Mouse (Mus musculus): Measurements from ENCODE around the gene Dhps.

Gene Dhps

DNA sequence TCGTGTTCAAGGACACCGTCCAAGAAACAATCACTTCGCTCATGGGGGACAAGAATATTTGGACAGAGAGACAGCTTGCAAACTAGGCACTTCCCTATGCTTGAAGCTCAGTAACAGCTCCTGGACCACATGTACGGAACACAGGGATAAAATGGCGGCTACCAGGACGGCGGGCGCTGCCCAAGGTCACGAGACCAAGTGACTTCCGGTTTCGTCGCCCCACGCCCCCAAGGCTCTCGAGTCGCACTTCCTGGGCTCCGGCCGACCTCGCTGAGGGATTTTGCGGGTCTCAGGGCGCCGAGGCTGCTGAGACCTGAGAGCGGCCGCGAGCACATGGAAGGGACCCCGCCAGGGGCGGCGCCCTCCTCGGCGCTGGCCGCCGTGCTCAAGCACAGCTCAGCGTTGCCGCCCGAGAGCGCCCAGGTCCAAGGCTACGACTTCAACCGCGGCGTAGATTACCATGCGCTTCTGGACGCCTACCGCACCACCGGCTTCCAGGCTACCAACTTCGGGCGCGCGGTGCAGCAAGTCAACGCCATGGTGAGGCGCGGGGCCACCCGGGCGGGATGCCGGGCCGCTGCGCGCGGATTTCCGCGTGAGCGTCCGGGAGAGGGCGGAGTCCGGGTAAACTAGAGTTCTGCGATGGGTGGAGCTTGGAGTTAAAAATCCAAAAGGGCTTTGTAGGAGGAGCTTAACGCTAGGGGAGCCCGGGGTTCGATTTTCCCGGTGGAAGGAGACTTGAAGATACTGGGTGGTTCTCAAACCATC lies at the start of gene Dhps:
Dhps (plus strand) TSS at position 244 of the 768 bp plus-strand sequence.
- DNase-seq (ENCODE audit: low read depth, low spot score), result peak; percentile 94

DNA sequence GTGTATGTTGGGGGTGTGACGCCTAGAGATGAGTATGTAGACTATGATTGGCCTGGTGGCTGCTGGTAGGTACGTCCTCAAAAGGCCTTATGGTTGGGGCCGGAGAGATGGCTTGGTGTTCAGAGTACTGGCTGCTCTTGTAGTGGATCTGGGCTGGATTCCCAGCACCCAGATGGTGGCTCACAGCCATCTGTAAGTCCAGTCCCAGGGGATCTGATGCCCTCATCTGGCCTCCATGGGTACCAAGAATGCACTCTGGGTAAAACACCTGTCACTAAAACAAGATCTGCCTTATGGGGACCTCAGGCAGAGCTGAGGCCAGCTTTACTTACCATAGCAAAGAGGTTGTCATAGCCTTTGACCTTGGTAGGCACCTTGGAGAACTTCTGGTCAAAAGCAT lies 47.7 kb upstream of the Dhps start:
- no peak for DNase-seq (ENCODE audit: low read depth, low spot score)

DNA sequence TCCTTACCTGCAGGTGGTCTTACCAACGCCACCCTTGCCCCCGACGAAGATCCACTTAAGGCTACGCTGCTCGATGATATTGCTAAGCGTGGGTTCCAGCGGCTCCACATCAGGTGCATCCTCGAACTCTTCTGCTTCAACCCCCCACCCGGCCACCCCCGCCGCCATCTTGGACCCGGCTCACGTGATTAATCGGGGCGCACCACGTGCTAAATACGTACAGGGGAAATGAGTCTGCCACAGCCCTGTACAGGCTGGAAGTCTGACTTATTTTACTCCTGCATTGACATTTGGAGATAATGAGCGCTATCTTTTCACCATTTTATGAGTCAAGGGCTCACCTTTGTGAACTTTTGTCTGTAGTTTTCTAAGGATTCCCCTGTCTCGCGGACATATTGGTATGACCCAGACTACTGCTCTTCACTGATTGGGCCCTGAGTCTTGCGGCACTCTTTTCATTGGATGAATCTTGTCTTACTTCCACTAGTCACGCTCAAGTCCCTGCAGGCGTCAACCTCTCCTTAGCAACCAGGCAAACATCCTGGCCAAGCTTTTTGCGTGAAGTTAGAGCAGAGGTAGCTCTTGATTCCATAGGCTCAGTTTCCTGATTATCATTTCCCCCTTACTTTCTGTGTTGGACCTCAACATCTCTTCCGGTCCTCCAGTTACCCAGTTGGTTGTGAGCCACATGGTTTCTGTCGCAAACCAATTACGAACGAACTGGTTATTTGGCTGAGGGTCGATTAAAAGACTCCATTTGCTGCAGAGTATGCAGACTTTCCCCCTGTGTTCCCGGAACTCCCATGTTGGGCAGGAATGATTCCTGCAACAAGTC lies 46.2 kb upstream of the Dhps start, which contains the start of gene Asna1:
Asna1 (minus strand) TSS at position 184 of the 835 bp plus-strand sequence.
- peak; percentile 99 for DNase-seq (ENCODE audit: low read depth, low spot score)

DNA sequence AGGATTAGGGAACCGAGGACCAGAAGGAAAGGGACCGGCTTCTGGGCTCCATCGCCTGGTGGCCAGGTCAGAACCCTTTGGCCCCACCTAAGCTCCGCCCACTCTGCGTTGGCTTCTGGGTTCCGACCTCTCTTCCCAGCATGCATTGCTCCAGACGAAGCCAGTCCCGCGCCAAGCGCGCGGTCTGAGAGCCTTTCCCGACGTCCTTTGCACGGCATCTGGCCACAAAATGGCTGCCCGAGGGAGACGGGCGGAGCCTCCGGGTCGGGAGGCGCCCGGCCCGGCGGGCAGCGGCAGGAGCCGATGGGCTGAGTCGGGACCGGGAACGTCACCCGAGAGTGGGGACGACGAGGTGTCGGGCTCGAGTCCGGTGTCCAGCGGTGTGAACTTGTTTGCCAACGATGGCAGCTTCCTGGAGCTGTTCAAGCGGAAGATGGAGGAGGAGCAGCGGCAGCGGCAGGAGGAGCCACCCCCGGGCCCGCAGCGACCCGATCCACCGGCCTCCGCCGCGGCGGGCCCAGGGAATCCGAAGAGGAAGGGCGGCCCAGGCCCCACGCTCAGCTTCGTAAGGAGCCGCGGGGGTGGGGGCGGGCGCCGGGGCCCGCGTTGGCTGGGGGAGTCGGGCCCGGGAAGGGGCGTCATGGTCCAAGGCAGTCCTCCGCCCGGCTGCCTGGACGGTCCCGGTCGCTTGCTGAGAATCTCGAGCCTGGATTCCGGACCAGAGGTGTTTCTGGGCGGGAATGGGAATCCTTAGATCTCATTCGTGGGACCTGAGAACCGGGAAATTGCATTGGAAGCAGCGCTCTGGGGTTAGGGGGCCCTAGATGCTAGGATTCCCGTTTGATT lies 44.7 kb upstream of the Dhps start, which contains the start of gene Trir:
Trir (plus strand) TSS at position 154 of the 846 bp plus-strand sequence.
- DNase-seq (ENCODE audit: low read depth, low spot score), result peak; percentile 98

DNA sequence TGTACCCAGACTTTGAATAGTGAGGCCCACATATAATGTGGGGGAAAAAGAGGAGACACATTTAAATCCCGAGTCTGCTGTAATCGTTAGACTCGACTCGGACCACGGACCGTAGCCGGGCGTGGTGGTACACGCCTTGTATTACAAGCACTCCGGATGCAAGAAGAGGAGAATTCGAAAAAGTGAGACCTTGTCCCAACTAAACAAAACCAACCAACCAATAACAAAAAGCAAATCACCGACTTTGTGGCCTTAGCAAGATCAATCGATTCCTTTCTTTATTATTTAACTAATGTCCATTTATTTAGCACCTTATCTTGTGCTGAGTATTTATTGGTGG lies 44.1 kb upstream of the Dhps start:
- no peak for DNase-seq (ENCODE audit: low read depth, low spot score)

DNA sequence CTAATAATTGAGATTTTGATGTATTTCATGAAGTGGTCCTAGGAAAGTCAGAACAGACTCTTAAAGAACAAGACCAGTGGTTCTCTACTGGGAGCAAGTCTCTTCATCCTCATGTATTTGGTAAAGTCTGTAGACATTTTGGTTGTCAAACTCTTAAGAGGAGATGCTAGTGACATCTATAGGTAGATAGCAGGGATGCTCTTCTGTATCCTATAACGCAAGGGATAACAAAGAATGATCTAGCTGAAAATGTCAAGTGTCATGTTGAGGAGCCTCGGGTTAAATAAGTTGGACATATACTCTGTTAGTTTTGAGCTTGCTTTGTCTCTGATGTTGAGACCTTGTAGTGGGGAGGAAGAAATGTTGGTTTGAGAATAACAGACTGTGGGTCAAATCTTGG lies 43.6 kb upstream of the Dhps start:
- DNase-seq (ENCODE audit: low read depth, low spot score), result no peak

DNA sequence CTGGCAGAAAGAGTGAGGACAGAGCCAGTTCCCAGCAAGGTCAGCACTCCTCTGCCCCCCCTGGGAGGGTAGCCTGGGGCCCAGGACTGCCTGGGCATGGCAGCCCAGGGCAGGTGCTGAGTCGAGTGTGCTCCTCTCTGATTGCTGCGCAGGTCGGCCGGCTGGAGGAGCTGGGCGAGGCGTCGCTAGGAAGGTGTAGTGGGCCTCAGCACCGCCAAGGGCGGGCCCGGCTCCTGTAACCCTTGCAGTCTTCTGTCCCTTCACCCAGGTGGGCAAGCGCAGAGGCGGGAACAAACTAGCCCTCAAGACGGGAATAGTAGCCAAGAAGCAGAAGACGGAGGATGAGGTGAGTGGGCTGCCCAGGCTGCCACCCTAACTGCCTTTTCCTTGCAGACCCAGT lies 42.3 kb upstream of the Dhps start:
- no peak for DNase-seq (ENCODE audit: low read depth, low spot score)

DNA sequence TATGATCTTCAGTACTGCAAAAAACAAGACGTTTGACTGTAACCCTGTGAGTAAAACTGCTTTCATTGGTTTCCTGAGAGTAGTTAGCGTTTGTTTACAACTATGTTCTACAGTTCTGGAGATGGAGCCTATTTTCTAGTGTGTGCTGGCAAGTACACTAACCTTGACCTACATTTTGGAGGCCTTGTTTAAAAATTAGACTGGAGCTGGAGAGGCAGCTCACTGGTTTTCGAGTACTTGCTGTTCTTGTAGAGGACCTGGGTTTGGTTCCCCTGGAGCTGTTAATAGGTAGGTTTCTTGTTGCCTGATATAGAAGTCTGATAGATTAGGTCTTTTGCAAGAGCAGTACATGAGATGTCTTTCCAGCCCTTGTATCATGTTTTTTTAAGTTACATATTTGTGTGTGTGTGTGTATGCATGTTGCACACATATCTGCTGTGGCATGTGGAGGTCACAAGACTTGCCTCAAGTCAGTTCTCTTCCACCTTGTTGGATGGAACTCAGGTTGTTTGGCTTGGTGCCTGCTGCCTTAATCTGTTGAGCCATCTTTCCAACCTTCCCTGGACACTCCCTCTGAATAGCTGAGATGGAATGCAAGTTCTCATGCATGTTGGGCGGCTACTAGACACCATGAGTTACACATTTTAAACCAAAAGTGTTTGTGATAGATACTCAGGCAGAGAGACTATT lies 38.8 kb upstream of the Dhps start:
- DNase-seq (ENCODE audit: low read depth, low spot score), result no peak

DNA sequence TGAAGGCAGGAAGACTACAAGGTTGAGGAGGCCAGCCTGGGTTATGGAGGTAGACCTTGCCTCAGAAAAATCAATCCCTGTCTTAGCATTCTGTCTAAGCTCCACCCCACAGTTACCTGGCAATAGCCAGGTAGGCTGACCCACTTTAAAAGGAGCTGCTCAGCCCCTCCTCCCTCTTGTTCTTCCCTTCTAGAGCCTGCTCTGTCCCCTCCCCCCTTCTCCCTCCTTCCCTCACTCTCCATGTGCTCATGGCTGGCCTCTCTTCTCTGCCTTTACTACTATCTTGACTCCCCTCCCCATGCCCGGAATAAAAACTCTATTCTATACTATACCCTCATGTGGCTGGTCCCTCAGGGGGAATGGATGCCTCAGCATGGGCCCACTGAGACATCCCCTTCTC lies 37.7 kb upstream of the Dhps start:
- peak; percentile 62 for DNase-seq (ENCODE audit: low read depth, low spot score)

DNA sequence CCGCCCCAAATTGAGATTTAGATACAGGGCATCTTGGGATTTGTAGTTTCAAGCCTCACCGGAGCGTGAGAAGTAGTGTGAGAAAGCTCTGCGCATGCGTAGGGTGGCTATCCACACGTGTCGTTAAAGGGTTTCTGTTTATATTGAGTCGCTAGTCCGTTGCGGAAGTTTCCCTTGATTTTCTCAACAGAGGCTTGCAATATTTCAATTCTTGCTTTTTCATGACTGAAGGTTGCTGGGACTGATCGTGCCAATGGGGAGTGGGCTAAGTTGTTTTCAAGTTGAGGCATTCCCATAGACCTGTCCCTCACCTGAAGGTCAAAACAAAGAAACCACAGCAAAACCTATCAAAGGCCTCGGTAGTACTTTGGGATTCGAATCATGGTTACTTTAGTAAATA lies 36.8 kb upstream of the Dhps start:
- DNase-seq (ENCODE audit: low read depth, low spot score), result peak; percentile 95

DNA sequence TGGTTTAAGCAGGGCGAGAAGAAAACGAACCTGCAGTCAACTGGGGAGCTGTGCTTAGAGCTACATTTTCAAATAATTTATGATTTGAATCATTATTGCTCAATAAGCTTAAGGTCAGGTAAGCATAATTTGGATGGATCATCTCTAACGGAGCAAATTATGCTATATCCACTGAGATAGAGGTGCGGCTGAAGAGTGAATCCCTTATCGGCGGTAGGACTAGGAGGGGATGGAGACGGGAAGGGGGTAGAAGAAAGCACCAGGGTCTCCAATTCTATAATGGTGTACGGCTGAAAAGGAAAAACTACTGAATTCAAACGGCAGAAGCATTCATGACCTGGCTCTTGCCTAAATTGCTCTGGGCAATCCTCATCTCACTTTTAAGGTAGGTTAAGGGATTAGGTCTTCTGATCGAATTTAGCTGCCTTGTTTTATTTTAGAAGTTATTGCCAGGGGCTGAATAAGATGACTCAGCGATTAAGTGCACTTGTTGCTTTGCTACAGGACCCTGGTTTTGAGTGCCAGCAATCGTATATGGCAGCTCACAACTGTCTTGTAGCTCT lies 36.3 kb upstream of the Dhps start:
- DNase-seq (ENCODE audit: low read depth, low spot score), result no peak

DNA sequence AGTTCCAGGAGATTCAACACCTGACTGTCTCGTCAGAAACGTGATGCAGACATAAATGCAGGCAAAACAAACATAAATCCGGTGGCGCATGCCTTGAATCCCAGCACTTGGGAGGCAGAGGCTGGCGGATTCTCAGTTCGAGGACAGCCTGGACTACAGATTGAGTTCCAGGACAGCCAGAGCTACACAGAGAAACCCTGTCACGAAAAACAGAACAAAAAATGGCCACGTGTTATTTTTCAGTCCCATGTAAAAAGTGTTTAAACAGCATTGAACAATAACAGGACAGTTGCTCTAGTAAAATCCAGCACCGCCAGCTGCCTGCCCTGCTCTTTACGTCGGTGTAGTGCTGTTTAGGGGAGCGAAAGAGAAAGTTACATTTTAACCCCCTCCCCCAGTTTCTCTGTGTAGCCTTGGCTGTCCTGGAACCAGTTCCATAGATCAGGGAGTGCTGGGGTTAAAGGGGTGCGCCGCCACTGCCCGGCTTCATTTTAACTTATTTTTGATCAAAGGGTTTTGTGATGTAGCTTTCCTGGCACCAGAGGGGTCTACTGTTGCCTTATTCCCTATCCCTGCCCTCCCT lies 35.7 kb upstream of the Dhps start:
- peak; percentile 48 for DNase-seq (ENCODE audit: low read depth, low spot score)

DNA sequence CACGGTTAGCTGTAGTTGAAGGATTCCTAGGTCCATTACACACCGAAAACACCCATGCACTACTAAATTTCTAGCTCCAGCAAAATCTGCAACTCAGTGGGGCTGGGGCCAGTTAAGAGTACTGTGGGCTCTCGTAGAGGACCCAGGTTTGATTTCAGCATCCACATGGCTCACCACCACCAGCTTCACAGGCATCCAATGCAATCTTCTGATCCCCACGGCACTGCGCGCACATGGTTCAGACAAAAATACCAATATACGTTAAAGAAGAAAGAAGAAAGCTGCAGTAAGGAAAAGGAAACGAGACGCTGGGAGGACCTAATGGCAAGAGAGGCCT lies 35.2 kb upstream of the Dhps start:
- DNase-seq (ENCODE audit: low read depth, low spot score), result no peak

DNA sequence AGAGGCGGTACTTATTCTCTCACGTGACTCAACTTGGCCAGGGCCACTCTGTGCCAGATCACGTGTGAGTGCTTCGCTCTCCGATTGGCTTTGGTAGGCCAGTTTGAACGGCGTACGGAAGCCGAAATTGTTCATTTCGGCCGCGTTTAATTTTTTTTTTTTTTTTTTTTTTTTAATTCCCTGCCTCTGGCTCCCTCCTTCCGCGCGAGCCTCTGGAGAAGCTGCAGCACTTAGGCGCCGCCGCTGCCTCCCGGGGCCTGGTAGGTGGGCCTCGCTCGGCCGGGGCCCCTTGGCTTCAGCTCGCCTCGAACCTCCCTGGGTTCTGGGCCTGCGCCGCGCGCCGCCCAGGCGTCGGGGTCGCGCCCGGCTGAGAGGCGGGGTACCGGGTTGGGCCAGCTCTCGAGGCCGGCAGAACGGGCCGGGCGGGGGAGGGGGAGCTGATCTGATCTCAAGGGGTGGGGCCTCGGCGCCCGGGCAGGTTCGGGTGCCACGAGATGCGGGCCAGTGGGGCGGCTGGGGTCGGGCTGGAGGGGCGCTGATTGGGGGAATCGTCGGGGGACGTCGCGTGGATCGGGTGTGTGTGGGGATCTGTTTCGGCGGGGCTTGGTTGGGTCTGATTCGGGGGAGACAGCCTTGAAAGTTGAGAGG lies 34.7 kb upstream of the Dhps start, which contains the start of gene Tnpo2:
Tnpo2 (plus strand) TSS at position 198 of the 648 bp plus-strand sequence.
- peak; percentile 99 for DNase-seq (ENCODE audit: low read depth, low spot score)

DNA sequence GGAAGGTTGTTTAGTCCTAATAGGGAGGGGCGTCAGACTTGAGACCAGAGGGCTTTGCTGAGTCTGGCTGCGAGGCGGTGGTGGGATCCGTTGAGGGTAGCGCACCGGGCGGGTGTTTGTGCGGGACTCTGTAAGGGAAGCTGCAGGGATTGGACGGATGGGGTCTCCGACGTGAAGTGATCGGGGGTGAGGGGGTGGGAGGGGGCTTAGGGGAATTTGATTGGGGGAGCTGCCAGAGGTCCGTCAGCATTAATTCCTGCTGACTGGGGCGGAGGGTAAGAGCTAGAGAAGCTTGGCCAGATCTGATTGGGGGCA lies 34.2 kb upstream of the Dhps start:
- peak; percentile 89 for DNase-seq (ENCODE audit: low read depth, low spot score)

DNA sequence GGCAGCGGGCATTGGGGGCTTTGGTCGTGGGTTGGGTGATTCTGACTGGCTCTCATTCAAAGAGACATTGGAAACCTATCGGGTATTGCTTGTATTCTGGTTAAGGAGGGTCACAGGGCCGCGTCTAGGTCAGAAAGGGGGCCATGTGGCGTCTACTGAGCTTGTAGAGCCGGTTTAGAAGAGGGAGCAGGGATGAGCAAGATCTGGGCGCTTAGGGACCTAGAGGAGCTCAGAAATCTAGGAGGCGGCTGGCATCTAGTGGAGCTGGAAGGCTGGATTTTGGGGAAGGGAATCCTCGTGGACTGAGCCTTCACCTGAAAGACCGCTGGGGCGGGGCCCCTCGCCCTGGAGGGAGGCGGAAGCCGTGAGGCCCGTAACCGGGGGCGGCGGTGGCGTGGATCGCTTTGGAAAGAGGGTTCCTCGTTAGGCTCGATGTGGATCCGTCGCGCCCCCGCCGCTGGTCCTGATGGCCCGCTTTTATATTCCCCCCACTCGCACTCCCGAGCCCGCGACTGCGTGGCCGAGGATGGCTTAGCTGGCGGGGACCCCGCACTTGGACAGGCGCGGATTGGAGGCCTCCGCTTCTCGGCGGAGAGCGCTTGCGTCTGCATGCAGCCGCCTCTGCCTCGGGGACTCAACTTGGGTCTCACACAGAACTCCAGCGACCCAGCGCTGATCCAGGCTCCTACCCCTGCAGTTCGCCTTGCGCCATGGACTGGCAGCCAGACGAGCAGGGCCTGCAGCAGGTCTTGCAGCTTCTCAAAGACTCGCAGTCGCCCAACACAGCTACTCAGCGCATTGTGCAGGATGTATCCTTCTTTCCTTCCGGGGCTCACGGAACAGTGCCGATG lies 33.7 kb upstream of the Dhps start:
- DNase-seq (ENCODE audit: low read depth, low spot score), result peak; percentile 53

DNA sequence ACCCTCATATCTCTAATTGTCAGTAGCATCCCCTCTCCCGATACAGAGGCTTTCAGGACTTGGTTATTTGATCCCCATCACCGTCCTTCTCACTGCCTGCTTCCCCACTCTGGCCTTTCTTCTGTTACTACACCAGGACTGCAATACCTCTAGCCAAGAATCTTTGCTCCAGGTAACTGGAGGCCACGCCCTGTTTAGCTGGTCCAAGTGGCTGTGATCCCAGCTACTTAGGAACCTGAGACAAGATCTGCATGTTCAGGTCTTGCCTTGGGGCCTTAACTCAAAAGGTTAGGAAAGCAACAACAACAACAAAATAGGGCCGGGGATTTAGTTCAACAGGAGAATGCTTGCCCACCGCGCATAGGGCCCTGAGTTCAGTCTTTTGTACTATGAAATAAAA lies 27.9 kb upstream of the Dhps start:
- no peak for DNase-seq (ENCODE audit: low read depth, low spot score)

DNA sequence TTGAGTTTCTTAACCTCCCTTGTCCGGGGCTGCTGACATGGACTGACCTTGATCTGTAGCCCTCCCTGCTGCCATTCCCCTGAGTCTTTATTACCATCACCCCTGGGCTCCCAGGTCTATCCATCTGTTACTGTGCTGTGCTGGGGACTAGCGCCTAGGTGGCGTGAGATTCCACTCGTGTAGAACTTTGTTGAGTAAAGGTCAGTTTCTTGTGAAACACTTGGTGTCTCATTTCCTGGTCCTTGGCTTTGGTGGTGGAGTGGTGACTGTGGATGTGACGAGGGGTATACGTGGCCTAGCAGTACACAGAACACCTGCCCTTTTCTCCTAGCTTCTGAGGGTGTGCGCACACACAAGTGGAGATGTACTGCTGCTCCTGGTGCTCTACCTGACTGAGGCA lies 14.2 kb upstream of the Dhps start:
- no peak for DNase-seq (ENCODE audit: low read depth, low spot score)

DNA sequence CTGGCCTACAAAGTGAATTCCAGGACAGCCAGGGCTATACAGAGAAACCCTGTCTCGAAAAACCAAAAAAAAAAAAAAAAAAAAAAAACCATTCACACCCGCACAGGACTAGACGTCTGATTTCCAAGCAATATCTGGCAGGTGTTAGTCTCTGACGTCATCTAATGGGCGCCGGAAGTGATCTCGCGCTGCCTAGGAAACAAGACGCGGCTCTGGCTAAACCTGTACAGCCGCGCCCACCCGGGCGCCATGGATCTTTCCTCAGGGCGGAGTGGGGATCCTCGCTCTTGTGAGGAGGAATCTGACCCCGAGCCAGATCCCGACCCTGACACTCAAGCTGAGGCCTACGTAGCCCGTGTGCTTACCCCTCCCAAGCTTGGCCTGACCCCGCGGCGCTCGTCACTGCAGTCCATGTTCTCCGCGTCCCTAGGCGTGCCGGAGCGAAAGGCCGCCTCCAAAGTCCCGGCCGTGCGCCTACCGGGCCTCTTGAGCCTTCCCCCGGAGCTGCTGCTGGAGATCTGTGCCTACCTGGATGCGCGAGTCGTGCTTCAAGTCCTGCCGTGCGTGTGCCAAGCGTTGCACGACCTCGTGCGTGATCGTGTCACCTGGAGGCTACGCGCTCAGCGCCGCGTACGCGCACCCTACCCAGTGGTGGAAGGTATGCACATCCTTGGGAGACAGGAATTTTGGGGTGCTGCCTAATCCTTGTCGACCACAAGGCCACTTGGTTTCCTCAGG lies 11.5 kb upstream of the Dhps start, which contains the start of gene Fbxw9:
Fbxw9 (plus strand) TSS at position 177 of the 738 bp plus-strand sequence.
- DNase-seq (ENCODE audit: low read depth, low spot score), result peak; percentile 97
